Mouse (Mus musculus): ENCODE data around the gene B430306N03Rik.

DNA sequence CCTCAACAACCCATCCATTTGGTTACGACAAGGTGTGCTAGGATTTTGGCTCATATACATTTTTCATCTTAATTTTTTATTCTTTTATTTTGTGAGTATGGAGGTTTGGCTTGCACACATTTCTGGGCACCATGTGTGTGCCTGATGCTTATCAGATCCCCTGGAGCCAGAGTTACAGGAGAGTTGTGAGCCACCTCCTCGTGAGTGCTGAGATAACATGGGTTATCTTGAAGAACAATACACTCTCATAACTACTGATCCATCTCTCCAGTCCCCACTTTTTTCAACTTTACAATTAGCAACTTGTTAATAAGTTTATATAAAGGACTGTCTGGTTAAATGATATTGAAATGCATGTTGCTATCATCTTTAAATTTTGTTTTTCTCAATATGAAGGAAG is 5.3 kb downstream of the B430306N03Rik start:
- no peak for TF ChIP-seq CTCF (IDR thresholded peaks at IDR 0.05; ENCODE audit: low read depth, low read length)
- TF ChIP-seq POLR2A (IDR thresholded peaks at IDR 0.05; ENCODE audit: borderline replicate concordance, low read depth, low read length) = no peak
